Mouse (Mus musculus) spleen, adult 2 months (tissue): ENCODE measurements around the gene Astn2.

Experiments
- CTCF ChIP-seq: fragments of 200-500 bp; IDR thresholded peaks from 2 replicates; pipeline ENCODE4 v1.5.1; 2011; ENCODE audit warnings: mild to moderate bottlenecking, inconsistent platforms; ENCODE audit not compliant: insufficient read depth, insufficient read length, insufficient replicate concordance; ENCODE audit errors: extremely low read depth
- POLR2A ChIP-seq: fragments of 200-500 bp; IDR thresholded peaks from 2 replicates; pipeline ENCODE4 v1.6.1; 2011; ENCODE audit warnings: low read depth, low read length, inconsistent platforms

DNA sequence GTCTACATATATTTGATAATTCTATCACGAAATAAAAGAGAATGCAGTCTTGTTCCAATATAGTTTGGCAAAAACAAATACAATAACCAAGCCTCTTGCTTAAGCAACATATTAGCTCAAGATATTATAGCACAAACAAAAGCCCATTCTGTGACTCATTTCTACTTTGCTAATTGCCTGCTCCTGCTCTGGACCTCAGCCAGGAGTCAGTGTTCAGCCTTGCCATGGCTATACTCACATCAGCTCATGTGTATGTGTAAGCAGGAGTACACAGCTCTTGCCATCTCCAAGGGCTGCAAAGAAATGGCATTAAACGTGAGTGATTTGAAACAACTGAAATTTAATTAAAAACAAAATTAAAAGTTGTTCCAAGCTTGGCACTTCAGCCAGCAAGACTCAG is 435.1 kb downstream of the Astn2 start:
- TF ChIP-seq POLR2A: no peak
- no peak for TF ChIP-seq CTCF
